Mouse (Mus musculus): Measurements from ENCODE around the gene Krtap7-1. TPM values are rescaled to one million over a fixed set of nuclear protein-coding genes. Genes with fewer than 3 reads are reported as not detected.

Gene Krtap7-1
- polyA plus RNA-seq (2012; rRNA removed) = not detected in 2 replicates

- Histone ChIP-seq H3K4me1 (ENCODE audit: control insufficient read depth, insufficient read depth, insufficient read length) (no peaks in the 10 kb centered on the region), H3K27me3 (ENCODE audit: control insufficient read depth, insufficient read depth, low read length) (no peaks in the 10 kb centered on the region), H3K36me3 (ENCODE audit: control insufficient read depth, insufficient read depth, low read length) (no peaks in the 10 kb centered on the region), H3K4me3 (ENCODE audit: extremely low read depth, insufficient read depth, insufficient read length) (no peak within 1 kb of the TSS), H3K27ac (ENCODE audit: insufficient read depth, low read length) (no peak within 1 kb of the TSS)
- WGBS = 81% methylated on average over 4 of the region's 4 CpGs
- no peak for DNase-seq (ENCODE audit: low read depth in 1 of 2, low spot score in 2 of 2)
- TF ChIP-seq CTCF (IDR thresholded peaks at IDR 0.05; ENCODE audit: extremely low read depth, insufficient read depth, insufficient read length, insufficient replicate concordance) (no peak), POLR2A (IDR thresholded peaks at IDR 0.05; ENCODE audit: low read depth, low read length) (no peak)
Measured at GRCm38 (mm10) chr16:89508223-89508622, at the start of gene Krtap7-1. Krtap7-1 (minus strand) TSS chr16:89508323.

DNA sequence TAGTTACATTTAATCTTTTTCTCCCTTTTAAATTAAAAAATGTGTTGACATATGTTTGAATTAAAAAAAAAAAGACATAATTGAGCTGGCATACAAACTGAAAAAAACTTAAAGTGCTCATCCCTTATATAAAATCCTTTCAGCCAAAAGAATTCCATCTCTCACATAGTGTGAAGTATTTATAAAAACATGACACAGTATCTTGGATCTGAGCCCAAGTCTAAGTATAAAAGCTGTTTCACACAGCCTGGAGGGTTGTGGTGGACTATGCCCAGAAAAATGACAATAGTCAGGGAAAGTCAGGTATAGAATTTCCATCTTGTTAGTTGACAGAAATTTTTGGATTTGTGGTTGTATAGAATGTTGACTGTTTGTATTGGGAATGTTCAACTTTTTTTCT is 42.2 kb upstream of the Krtap7-1 start:
- no peak for DNase-seq (ENCODE audit: low read depth in 1 of 2, low spot score in 2 of 2)
- Histone ChIP-seq H3K4me3 (ENCODE audit: extremely low read depth, insufficient read depth, insufficient read length) (no peak overlapping the region), H3K27me3 (ENCODE audit: control insufficient read depth, insufficient read depth, low read length) (no peaks in the 10 kb centered on the region), H3K36me3 (ENCODE audit: control insufficient read depth, insufficient read depth, low read length) (no peaks in the 10 kb centered on the region), H3K4me1 (ENCODE audit: control insufficient read depth, insufficient read depth, insufficient read length) (no peaks in the 10 kb centered on the region), H3K27ac (ENCODE audit: insufficient read depth, low read length) (no peak overlapping the region)
- no peak for TF ChIP-seq CTCF (IDR thresholded peaks at IDR 0.05; ENCODE audit: extremely low read depth, insufficient read depth, insufficient read length, insufficient replicate concordance)
- TF ChIP-seq POLR2A (IDR thresholded peaks at IDR 0.05; ENCODE audit: low read depth, low read length) = no peak

DNA sequence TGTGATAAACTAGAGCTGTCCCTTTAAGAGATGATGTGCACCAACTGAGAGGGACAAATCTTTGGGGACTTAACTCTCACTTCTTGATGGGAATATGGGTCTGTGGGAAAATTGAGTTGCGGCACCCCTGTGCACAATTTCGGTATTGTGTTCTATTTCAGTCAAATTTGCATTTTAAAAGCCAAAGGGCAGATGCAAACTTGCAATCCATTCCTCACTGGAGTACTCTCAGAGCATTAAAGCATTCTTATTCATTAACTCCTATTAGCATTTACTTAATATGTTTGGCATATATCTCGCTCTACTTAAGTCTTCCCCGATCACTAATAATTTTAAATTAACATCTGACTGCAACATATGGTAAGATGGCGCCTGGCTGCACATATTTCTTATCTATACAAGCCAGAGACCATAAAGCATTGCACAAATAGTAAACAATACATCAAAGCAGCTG is 29.9 kb upstream of the Krtap7-1 start:
- Histone ChIP-seq H3K27ac (ENCODE audit: insufficient read depth, low read length) (no peak overlapping the region), H3K27me3 (ENCODE audit: control insufficient read depth, insufficient read depth, low read length) (no peaks in the 10 kb centered on the region), H3K4me3 (ENCODE audit: extremely low read depth, insufficient read depth, insufficient read length) (no peak overlapping the region), H3K36me3 (ENCODE audit: control insufficient read depth, insufficient read depth, low read length) (no peaks in the 10 kb centered on the region), H3K4me1 (ENCODE audit: control insufficient read depth, insufficient read depth, insufficient read length) (no peaks in the 10 kb centered on the region)
- no peak for TF ChIP-seq POLR2A (IDR thresholded peaks at IDR 0.05; ENCODE audit: low read depth, low read length)
- TF ChIP-seq CTCF (IDR thresholded peaks at IDR 0.05; ENCODE audit: extremely low read depth, insufficient read depth, insufficient read length, insufficient replicate concordance) = no peak
- no peak for DNase-seq (ENCODE audit: low read depth in 1 of 2, low spot score in 2 of 2)
- 90% methylated on average over 5 of the region's 5 CpGs for whole genome bisulfite sequencing

- TF ChIP-seq POLR2A (IDR thresholded peaks at IDR 0.05; ENCODE audit: low read depth, low read length) = no peak
- no peak for TF ChIP-seq CTCF (IDR thresholded peaks at IDR 0.05; ENCODE audit: extremely low read depth, insufficient read depth, insufficient read length, insufficient replicate concordance)
- H3K27ac ChIP-seq (ENCODE audit: insufficient read depth, low read length) = no peak overlapping the region
- H3K27me3 ChIP-seq (ENCODE audit: control insufficient read depth, insufficient read depth, low read length) = no peaks in the 10 kb centered on the region
- no peaks in the 10 kb centered on the region for H3K4me1 ChIP-seq (ENCODE audit: control insufficient read depth, insufficient read depth, insufficient read length)
- no peak overlapping the region for H3K4me3 ChIP-seq (ENCODE audit: extremely low read depth, insufficient read depth, insufficient read length)
- DNase-seq (ENCODE audit: low read depth in 1 of 2, low spot score in 2 of 2) = no peak
- H3K36me3 ChIP-seq (ENCODE audit: control insufficient read depth, insufficient read depth, low read length) = no peaks in the 10 kb centered on the region
- WGBS = 94% methylated on average over 6 of the region's 6 CpGs
Measured at GRCm38 (mm10) chr16:89537349-89537748, 29.2 kb upstream of the Krtap7-1 start.

DNA sequence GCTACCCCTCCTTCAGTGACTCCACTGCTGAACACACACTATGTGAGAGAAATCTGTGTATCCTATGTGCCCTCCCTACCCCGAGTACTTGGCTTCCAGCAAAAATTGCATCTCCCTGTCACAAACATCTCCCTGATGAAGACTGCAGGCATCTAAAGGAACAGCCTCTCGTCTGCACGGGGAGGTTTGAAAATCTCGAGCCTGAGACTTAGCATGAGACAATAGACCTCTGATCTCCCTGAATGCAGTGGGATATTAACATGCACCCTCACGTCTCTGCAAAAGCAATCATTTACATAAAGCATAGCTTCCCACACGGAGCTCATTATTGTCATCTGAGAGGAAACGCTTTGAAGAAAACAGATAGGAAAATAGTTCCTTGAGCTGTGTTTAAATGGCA is 22.4 kb upstream of the Krtap7-1 start:
- Histone ChIP-seq H3K4me3 (ENCODE audit: extremely low read depth, insufficient read depth, insufficient read length) (no peak overlapping the region), H3K27ac (ENCODE audit: insufficient read depth, low read length) (no peak overlapping the region), H3K27me3 (ENCODE audit: control insufficient read depth, insufficient read depth, low read length) (no peaks in the 10 kb centered on the region), H3K4me1 (ENCODE audit: control insufficient read depth, insufficient read depth, insufficient read length) (no peaks in the 10 kb centered on the region), H3K36me3 (ENCODE audit: control insufficient read depth, insufficient read depth, low read length) (no peaks in the 10 kb centered on the region)
- TF ChIP-seq POLR2A (IDR thresholded peaks at IDR 0.05; ENCODE audit: low read depth, low read length) (no peak), CTCF (IDR thresholded peaks at IDR 0.05; ENCODE audit: extremely low read depth, insufficient read depth, insufficient read length, insufficient replicate concordance) (no peak)
- 65% methylated on average over 7 of the region's 7 CpGs for WGBS
- no peak for DNase-seq (ENCODE audit: low read depth in 1 of 2, low spot score in 2 of 2)

DNA sequence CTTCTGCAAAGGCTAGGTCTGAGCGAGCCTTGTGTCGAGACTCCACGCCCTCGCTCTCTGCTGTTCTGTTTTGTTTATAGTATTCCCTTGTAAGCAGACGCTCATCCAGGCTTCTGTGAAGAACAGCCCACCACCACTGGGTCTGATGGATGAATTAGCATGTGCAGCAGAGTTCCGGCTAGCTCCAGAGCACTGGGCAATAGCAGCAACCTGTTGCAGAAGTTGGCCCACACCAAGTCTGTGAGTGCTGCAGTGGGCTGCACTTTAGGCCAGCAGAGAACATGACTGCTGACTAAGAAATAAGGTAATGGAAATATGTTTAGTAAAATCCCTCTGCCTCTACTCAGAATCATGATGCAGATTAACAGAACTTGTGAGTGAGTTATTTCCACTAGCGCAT is 21.7 kb upstream of the Krtap7-1 start:
- DNase-seq (ENCODE audit: low read depth in 1 of 2, low spot score in 2 of 2) = no peak
- no peak overlapping the region for H3K4me3 ChIP-seq (ENCODE audit: extremely low read depth, insufficient read depth, insufficient read length)
- H3K27me3 ChIP-seq (ENCODE audit: control insufficient read depth, insufficient read depth, low read length) = no peaks in the 10 kb centered on the region
- WGBS = 77% methylated on average over 7 of the region's 7 CpGs
- TF ChIP-seq POLR2A (IDR thresholded peaks at IDR 0.05; ENCODE audit: low read depth, low read length) = no peak
- no peak for TF ChIP-seq CTCF (IDR thresholded peaks at IDR 0.05; ENCODE audit: extremely low read depth, insufficient read depth, insufficient read length, insufficient replicate concordance)
- H3K36me3 ChIP-seq (ENCODE audit: control insufficient read depth, insufficient read depth, low read length) = no peaks in the 10 kb centered on the region
- H3K27ac ChIP-seq (ENCODE audit: insufficient read depth, low read length) = no peak overlapping the region
- no peaks in the 10 kb centered on the region for H3K4me1 ChIP-seq (ENCODE audit: control insufficient read depth, insufficient read depth, insufficient read length)

GRCm38 (mm10) chr16:89528380-89528779 is 20.3 kb upstream of the Krtap7-1 start:
- 76% methylated on average over 3 of the region's 3 CpGs for WGBS

More at GRCm38 (mm10) chr16:89528380-89528779, 20.3 kb upstream of the Krtap7-1 start:
- H3K36me3 ChIP-seq (ENCODE audit: control insufficient read depth, insufficient read depth, low read length) = no peaks in the 10 kb centered on the region
- H3K4me3 ChIP-seq (ENCODE audit: extremely low read depth, insufficient read depth, insufficient read length) = no peak overlapping the region
- no peak overlapping the region for H3K27ac ChIP-seq (ENCODE audit: insufficient read depth, low read length)
- no peak for TF ChIP-seq CTCF (IDR thresholded peaks at IDR 0.05; ENCODE audit: extremely low read depth, insufficient read depth, insufficient read length, insufficient replicate concordance)
- no peak for TF ChIP-seq POLR2A (IDR thresholded peaks at IDR 0.05; ENCODE audit: low read depth, low read length)
- H3K4me1 ChIP-seq (ENCODE audit: control insufficient read depth, insufficient read depth, insufficient read length) = no peaks in the 10 kb centered on the region
- no peaks in the 10 kb centered on the region for H3K27me3 ChIP-seq (ENCODE audit: control insufficient read depth, insufficient read depth, low read length)
- DNase-seq (ENCODE audit: low read depth in 1 of 2, low spot score in 2 of 2) = no peak
